Mouse (Mus musculus) yolk sac, embryonic 10.5 days (tissue): ENCODE results near the gene Hmgn1.
A peak's percentile ranks its signal among the peaks of the same experiment; 100 is the strongest.
"Not testable (repeated sequence)": the region's sequence is repeated elsewhere in the genome, so short reads cannot be mapped to it uniquely, and the experiment has no call there.

Experiments used
- DNase-seq: peaks from one replicate; pipeline ENCODE4 v3.0.0-alpha.2; 2017; ENCODE audit warnings: low spot score

Hmgn1 gene

GRCm38 (mm10) chr16:96126684-96127171 lies 801 bp downstream of the Hmgn1 start:
- peak; percentile 53 for DNase-seq

- no peak for DNase-seq
These were observed 7.4 kb downstream of the Hmgn1 start for GRCm38 (mm10) chr16:96120022-96120623.

- DNase-seq: no peak
These were observed 12.8 kb downstream of the Hmgn1 start for GRCm38 (mm10) chr16:96114729-96115128.

GRCm38 (mm10) chr16:96112769-96113168 lies 14.8 kb downstream of the Hmgn1 start:
- DNase-seq: no peak

- no peak for DNase-seq
These were observed 16.7 kb downstream of the Hmgn1 start for GRCm38 (mm10) chr16:96110655-96111345.

- DNase-seq: no peak
These were observed 17.9 kb downstream of the Hmgn1 start for GRCm38 (mm10) chr16:96109673-96110072.

GRCm38 (mm10) chr16:96103036-96103435 lies 24.5 kb downstream of the Hmgn1 start:
- no peak for DNase-seq

- DNase-seq: not testable (repeated sequence)
These were observed 29.7 kb downstream of the Hmgn1 start for GRCm38 (mm10) chr16:96097811-96098210.

- DNase-seq: no peak
These were observed 31.6 kb downstream of the Hmgn1 start for GRCm38 (mm10) chr16:96095966-96096365.

GRCm38 (mm10) chr16:96091515-96092504 lies 35.7 kb downstream of the Hmgn1 start:
- DNase-seq: peak; percentile 47

GRCm38 (mm10) chr16:96088120-96088519 lies 39.4 kb downstream of the Hmgn1 start:
- no peak for DNase-seq

- DNase-seq: no peak
These were observed 40.1 kb downstream of the Hmgn1 start for GRCm38 (mm10) chr16:96087436-96087835.

- no peak for DNase-seq
These were observed 40.5 kb downstream of the Hmgn1 start for GRCm38 (mm10) chr16:96087001-96087400.

GRCm38 (mm10) chr16:96085597-96085996 lies 41.9 kb downstream of the Hmgn1 start:
- DNase-seq: no peak

GRCm38 (mm10) chr16:96083179-96083646 lies 44.3 kb downstream of the Hmgn1 start:
- peak; percentile 58 for DNase-seq

GRCm38 (mm10) chr16:96082301-96083178 lies 45.0 kb downstream of the Hmgn1 start, which contains the start of gene Brwd1:
TSS of gene Brwd1 (minus strand) at chr16:96082526.
- peak; percentile 95 for DNase-seq

GRCm38 (mm10) chr16:96081742-96082241 lies 45.7 kb downstream of the Hmgn1 start:
- no peak for DNase-seq

- peak; percentile 90 for DNase-seq
These were observed 46.2 kb downstream of the Hmgn1 start for GRCm38 (mm10) chr16:96081331-96081730.

GRCm38 (mm10) chr16:96080524-96080923 lies 47.0 kb downstream of the Hmgn1 start:
- no peak for DNase-seq
